Mouse (Mus musculus): ENCODE measurements around the gene Pde2a.
A peak's percentile ranks its signal among the peaks of the same experiment; 100 is the strongest.

The Pde2a gene

GRCm38 (mm10) chr7:101403831-101404230 is 17.7 kb upstream of the Pde2a start:
- no peak for DNase-seq (ENCODE audit: low spot score)

DNA sequence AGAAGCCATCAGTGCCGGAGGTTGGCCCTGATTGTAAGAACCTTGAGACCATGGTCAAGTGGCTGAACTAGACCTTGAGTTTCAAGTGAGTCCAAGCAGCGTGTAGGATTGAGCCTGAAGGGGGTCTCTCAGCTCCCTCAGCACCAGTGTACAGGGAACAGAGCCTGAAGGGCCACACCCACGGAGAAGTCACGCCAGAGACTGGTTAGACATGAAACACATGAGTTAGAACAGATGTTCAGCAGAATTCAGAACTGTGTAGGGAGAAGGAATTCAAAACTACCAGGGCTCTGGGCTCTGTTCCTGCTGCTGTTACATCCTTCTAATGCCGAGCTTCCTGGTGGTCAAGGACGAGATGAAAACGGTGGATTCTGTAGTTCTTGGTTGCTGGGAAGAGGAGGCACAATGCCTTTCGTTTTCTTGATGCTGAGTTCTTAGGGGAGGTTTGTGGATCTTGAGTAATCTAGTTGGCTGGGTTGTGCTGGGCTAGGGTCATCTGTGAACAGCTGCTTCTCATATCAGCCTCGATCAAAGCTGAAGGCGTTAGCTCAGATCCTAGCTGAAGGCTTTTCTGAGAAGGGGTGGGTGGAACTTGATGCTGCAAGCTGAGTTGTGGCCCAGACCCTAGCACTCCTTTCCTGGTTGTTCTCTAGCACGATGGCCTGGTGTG is 11.1 kb upstream of the Pde2a start, which contains the start of gene Gm45837:
Gene Gm45837 (plus strand): TSS at position 620 of the 670 bp plus-strand sequence.
- DNase-seq (ENCODE audit: low spot score), result no peak

- peak; percentile 81 for DNase-seq (ENCODE audit: low spot score)
Measured at GRCm38 (mm10) chr7:101412796-101413195, 8.7 kb upstream of the Pde2a start.

GRCm38 (mm10) chr7:101414209-101414608 is 7.3 kb upstream of the Pde2a start:
- no peak for DNase-seq (ENCODE audit: low spot score)

- DNase-seq (ENCODE audit: low spot score), result no peak
Measured at GRCm38 (mm10) chr7:101414661-101415511, 6.6 kb upstream of the Pde2a start.

DNA sequence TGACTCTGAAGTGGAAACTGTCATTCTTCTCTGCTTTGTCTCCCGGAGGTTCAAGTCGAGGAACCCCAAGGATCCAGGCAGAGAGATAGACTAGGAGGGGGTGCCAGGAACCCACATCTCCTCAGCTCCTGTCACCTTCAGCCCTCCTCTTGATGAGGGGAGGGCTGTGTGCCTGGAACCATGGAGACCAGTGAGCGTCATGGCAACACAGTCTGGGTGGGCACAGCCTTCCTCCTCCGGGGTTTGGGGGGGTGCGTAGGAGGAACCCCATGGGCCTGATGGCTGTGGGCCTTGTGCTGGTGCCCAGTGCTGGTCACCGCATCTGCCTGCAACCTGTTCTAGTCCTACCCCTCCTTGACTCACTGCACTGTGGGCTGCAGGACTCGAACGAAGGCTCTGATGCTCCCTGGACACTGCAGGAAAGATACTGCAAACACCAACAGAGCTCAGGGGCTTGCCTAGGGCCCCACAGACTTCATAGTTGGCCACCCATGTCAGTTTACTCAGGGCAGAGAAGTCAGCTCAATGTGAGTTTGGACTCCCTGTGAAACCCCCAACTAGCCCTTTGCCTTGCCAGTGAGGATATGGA is 5.9 kb upstream of the Pde2a start:
- no peak for DNase-seq (ENCODE audit: low spot score)

- DNase-seq (ENCODE audit: low spot score), result no peak
Measured at GRCm38 (mm10) chr7:101416391-101416790, 5.1 kb upstream of the Pde2a start.

GRCm38 (mm10) chr7:101419013-101419770 is 2.3 kb upstream of the Pde2a start:
- no peak for DNase-seq (ENCODE audit: low spot score)

DNA sequence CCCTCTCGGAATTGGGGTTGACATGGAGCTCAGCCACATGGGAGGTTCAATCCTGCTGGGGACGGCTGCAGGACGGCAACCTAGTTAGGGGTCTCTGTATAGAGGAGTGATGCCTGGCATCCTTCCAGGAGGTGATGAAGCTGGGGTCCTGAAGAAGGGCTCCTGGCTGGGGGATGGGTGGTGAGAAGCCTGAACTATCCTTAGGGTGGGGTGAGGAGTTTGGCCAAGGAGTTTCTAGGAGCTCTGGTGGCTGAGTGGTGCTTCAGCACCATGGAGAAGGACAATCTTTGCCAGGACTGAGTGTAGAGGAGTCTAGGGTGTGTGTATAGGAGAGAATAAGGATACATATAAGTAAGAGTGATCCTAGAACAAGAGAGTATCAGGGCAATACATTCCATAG is 578 bp downstream of the Pde2a start:
- no peak for DNase-seq (ENCODE audit: low spot score)

- no peak for DNase-seq (ENCODE audit: low spot score)
Measured at GRCm38 (mm10) chr7:101422646-101423045, 1.2 kb downstream of the Pde2a start.

DNA sequence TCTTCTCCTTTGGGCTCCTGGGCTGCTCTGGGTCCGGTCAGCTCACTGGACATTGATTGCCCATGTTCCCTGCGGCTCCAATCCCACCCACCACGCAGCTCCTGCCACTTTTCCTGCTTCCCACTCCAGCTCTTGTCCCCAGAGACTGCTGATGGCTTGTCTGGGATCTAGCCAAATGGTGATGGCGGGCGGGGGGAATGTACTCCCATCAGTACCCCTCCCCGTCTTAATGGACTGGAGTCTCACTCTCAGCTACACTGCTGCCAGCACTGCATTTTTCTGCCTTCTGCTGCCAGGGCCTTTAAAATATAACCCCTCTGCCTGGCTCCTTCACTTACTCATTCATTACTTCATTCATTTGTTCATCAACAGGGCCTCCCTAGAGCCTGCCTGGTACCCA is 2.5 kb downstream of the Pde2a start:
- no peak for DNase-seq (ENCODE audit: low spot score)

DNA sequence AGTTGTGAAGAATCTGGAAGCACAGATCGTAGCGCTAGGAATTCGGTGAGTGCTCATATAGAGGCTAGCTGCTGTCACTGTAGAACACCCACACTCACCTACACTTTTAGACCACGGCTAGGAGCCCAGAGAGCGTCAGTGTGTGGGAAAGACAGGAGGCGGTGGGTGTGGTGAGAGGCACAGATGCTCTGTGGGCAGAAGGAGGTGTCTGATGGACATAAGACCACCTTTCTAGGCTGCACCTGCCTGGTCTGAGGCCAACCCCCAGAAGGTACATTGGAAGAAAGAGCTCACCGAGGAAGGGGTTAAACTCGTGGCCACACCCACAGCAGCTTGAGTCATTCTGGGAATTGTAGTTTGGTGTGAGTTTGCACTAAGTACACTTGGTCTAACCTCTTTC is 5.2 kb downstream of the Pde2a start:
- no peak for DNase-seq (ENCODE audit: low spot score)

DNA sequence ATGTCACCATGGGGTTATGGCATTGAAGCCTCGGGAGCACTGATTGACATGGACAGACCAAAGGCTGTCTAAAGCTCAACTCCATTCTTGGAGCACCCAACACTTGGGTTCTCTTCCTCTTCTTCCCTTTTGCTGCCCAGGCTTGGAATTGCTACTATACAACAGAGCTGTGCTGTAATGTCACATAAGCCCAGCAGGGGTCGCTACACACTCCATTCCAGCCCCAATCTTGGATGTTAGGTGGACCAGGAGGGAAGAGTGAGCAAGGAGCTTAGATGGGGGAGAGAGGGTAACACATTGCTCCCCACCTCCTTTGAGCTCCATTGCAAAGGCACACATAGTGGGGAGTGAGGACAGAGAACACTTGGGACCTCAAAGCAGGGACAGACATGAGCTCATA is 6.2 kb downstream of the Pde2a start:
- DNase-seq (ENCODE audit: low spot score), result no peak

GRCm38 (mm10) chr7:101435038-101435437 is 13.5 kb downstream of the Pde2a start:
- no peak for DNase-seq (ENCODE audit: low spot score)

GRCm38 (mm10) chr7:101437876-101438275 is 16.4 kb downstream of the Pde2a start:
- DNase-seq (ENCODE audit: low spot score), result no peak

DNA sequence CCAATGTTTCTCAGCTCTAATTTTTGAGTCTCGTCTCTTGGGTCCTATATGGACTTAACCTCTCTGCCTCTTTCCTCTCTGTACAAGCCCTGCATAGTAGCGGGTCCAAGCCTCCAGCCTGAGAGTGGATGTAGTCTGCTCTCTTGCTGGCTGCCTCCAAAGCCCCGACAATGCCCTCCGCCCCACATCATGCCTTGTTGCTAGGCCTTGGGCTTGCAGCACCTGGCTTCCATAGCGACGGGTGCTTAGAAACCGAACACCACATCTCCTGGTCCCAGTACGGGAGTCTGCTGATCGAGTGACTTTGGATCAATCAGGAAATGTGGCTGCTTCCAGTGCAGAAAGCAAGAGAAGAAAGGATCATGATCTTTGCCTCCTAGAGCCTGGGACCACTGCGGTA is 21.6 kb downstream of the Pde2a start:
- DNase-seq (ENCODE audit: low spot score), result no peak

- no peak for DNase-seq (ENCODE audit: low spot score)
Measured at GRCm38 (mm10) chr7:101444211-101444610, 22.7 kb downstream of the Pde2a start.

DNA sequence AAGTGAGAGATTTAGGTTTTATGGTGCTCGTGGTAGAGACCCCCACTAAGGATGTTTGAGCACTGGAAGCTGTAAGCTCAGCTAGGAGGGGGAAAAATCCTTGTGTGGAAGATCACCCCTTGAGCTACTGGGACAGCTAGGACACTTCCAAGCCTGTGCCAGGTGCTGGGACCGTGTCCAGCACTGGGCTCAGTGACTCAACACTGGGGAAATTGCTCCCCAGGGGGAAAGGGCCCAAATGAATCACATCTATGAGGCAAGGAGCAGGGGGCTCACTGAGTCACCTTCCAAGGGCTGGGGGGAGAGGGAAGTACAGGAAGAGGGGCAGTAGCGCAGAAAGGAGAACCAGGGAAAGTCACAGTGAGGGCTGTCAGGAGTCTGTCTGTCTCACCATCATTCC is 28.4 kb downstream of the Pde2a start:
- DNase-seq (ENCODE audit: low spot score), result no peak

DNA sequence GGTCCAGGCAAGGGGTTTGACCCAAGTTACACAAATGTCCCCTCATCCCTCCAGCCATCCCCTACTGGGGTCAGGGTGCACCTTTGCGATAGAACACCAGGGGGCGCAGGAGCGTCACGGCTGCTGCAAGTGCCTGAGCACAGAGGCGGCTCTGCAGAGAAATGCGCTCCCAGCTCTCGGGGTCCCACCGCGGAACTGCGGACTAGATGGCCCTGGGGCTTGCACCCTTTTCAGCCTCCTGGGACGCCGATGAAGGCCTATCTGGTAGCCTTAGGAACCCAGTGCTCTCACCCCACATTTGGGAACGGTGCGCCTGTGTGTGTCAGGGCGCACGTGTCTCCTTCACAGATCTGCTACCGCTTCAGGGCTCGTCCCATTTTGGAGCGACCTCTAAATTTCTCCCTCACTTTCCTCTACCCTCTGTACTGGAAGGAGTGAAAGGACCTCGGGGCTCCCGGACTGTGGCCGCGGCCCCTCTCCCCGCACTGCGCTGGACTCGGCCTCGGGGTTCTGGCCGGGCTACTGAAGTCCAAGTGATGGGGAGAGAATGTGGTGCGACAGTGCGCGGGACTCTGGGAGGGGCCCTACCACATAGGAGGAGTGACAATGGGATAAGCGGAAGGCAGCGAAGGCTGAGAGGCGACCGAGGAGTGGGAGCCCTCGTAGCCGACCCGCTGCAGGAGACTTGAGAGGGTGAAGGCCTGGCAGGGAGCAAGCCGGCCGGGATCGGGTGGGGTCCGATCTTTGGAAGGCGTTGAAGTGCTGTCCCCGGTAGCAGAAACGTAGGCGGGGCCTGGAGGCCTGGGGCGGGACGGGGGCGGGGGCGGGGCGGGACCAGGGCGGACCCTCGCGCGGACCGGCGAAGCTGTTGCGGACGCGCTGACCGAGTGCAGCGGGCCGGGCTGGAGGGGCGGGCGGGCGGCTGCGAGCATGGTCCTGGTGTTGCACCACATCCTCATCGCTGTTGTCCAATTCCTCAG is 29.2 kb downstream of the Pde2a start:
- DNase-seq (ENCODE audit: low spot score), result peak; percentile 87

DNA sequence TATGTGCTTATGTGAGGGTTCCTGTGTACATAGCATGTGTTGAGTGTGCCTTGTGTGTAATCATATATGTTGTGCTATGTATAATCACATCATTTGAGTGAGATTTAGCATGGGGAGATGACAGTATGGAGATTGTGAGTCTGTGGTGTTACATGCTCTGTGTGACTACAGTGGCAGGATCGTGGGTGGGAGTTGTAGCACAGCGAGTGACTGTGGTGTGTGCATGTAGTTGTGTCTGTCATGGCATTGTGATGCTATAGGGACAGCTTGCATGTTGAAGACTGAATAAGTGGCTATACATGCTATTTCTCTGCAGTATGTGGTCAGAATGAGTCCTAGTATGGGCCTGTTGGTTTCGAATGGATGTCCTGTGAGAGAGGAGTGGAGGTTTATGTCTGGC is 31.2 kb downstream of the Pde2a start:
- no peak for DNase-seq (ENCODE audit: low spot score)

GRCm38 (mm10) chr7:101453296-101453695 is 31.8 kb downstream of the Pde2a start:
- DNase-seq (ENCODE audit: low spot score), result no peak

Data from ovary, postnatal 14 days (tissue).